8 mouse cellular contexts compared by ENCODE assay signal in genomic region chr8:54491057-54491690, GRCm38 (mm10). TPM values are rescaled to one million over a fixed set of nuclear protein-coding genes. Genes with fewer than 3 reads are reported as not detected.
DNase-seq lines count a peak whose midpoint lies in the region; ATAC-seq lines count a peak whose summit lies in the region.

No protein-coding gene starts in this region.

- WGBS in forebrain, embryonic 13.5 days: 27% methylated on average over 6 of the region's 6 CpGs
- WGBS in intestine, embryonic 15.5 days: 16% methylated on average over 6 of the region's 6 CpGs

- no peak overlapping the region for H3K27ac ChIP-seq in forebrain, embryonic 13.5 days
- H3K27ac ChIP-seq in intestine, embryonic 15.5 days: no peak overlapping the region

- no peaks in the 10 kb centered on the region for H3K9me3 ChIP-seq in forebrain, embryonic 13.5 days (replicated peaks)
- no peaks in the 10 kb centered on the region for H3K9me3 ChIP-seq in intestine, embryonic 15.5 days

- no peak overlapping the region for H3K9ac ChIP-seq in forebrain, embryonic 13.5 days
- no peak overlapping the region for H3K9ac ChIP-seq in intestine, embryonic 15.5 days

- no peaks in the 10 kb centered on the region for H3K36me3 ChIP-seq in forebrain, embryonic 13.5 days (ENCODE audit: poor library complexity, severe bottlenecking)
- H3K36me3 ChIP-seq in intestine, embryonic 15.5 days: no peaks in the 10 kb centered on the region

- 0 out of 2 replicates have a peak, but pooled peaks cover 6% of the 10 kb centered on the region for H3K27me3 ChIP-seq in forebrain, embryonic 13.5 days
- no peaks in the 10 kb centered on the region for H3K27me3 ChIP-seq in intestine, embryonic 15.5 days (replicated peaks)

- H3K4me1 ChIP-seq in forebrain, embryonic 13.5 days: no peaks in the 10 kb centered on the region
- no peaks in the 10 kb centered on the region for H3K4me1 ChIP-seq in intestine, embryonic 15.5 days (replicated peaks)

- H3K4me3 ChIP-seq in forebrain, embryonic 13.5 days: no peak overlapping the region
- no peak overlapping the region for H3K4me3 ChIP-seq in intestine, embryonic 15.5 days (replicated peaks)

- DNase-seq in kidney, adult 9 months: peak; percentile 42
- DNase-seq in kidney, adult 18-20 months: no peak
- peak; percentile 48 to 56 for DNase-seq in B cell, adult 2 months
- peak; percentile 20 for DNase-seq in WW6 (ENCODE audit: low read depth, low spot score)
- no peak for DNase-seq in frontal cortex, postnatal 10 days (ENCODE audit: low spot score in 2 of 2)

- peak; percentile 72 for ATAC-seq in forebrain, embryonic 13.5 days
- ATAC-seq in intestine, embryonic 15.5 days: peak; percentile 53
- ATAC-seq in megakaryocyte progenitor cell, adult 5-6 weeks (replicated peaks; ENCODE audit: poor library complexity): peak; percentile 92

- H3K4me2 ChIP-seq in forebrain, embryonic 13.5 days: no peak overlapping the region
- H3K4me2 ChIP-seq in intestine, embryonic 15.5 days (replicated peaks): no peak overlapping the region

RNA-seq across cellular contexts. Expression of gene Asb5, which starts 38.2 kb away (rescaled TPM):
- 6.0 and 6.9 TPM in 2 replicates for polyA plus RNA-seq in forebrain, embryonic 13.5 days (2015; fragmentation: Nextera tagmentation; extraction: Ambion mirVana)
- 3.1 and 4.6 TPM in 2 replicates for polyA plus RNA-seq in intestine, embryonic 15.5 days (2015; fragmentation: Nextera tagmentation; extraction: Ambion mirVana)
- total RNA-seq in megakaryocyte progenitor cell, adult 5-6 weeks (2015): 0.66 and 1.4 TPM in 2 replicates
- total RNA-seq in megakaryocyte progenitor cell, adult 5-6 weeks (2017): 0.33 TPM in 1 of 2 replicates, not detected in the other

RNA-seq across cellular contexts. Expression of gene Spcs3, which starts 38.6 kb away (rescaled TPM):
- 63.4 and 71.1 TPM in 2 replicates for polyA plus RNA-seq in forebrain, embryonic 13.5 days (2015; fragmentation: Nextera tagmentation; extraction: Ambion mirVana)
- 96.9 and 98.0 TPM in 2 replicates for polyA plus RNA-seq in intestine, embryonic 15.5 days (2015; fragmentation: Nextera tagmentation; extraction: Ambion mirVana)
- 245 and 259 TPM in 2 replicates for total RNA-seq in megakaryocyte progenitor cell, adult 5-6 weeks (2015)
- total RNA-seq in megakaryocyte progenitor cell, adult 5-6 weeks (2017): 171 and 192 TPM in 2 replicates

Comparison
In these comparisons a context has a peak if more than half of its experiments do, and no peak if none do; other contexts are left out.
1. DNase-seq: peak in kidney, adult 9 months (single experiment), B cell, adult 2 months (2 of 2) and WW6 (single experiment); none in kidney, adult 18-20 months (single experiment) and frontal cortex, postnatal 10 days (0 of 2).
2. Peak in every context shown above with its lines, with median percentiles within 50 percentile points of each other: ATAC-seq.